Mouse (Mus musculus) hindbrain, embryonic 13.5 days (tissue): ENCODE results near the gene Gm10228. TPM values are rescaled to one million over a fixed set of nuclear protein-coding genes. Genes with fewer than 3 reads are reported as not detected.
"Not testable (repeated sequence)": the region's sequence is repeated elsewhere in the genome, so short reads cannot be mapped to it uniquely, and the experiment has no call there.

ENCODE experiments used
- ATAC-seq: fragments of 200-750 bp; cut with Nextera tagmentation; 2 replicates; pipeline ENCODE4 v1.8.0; 2017; ENCODE audit warnings: moderate TSS enrichment; ENCODE audit not compliant: low FRiP score
- H3K27ac ChIP-seq: fragments of 300-500 bp; sonication (generic); 2 replicates; pipeline ENCODE4 v1.5.1; 2015; ENCODE audit warnings: inconsistent platforms, mild to moderate bottlenecking, moderate library complexity
- H3K27me3 ChIP-seq: fragments of 300-500 bp; sonication (generic); 2 replicates; pipeline ENCODE4 v1.6.1; 2015; ENCODE audit warnings: mild to moderate bottlenecking, inconsistent platforms
- H3K36me3 ChIP-seq: fragments of 300-500 bp; sonication (generic); 2 replicates; pipeline ENCODE4 v1.6.1; 2015; ENCODE audit warnings: mild to moderate bottlenecking, inconsistent platforms
- H3K4me1 ChIP-seq: fragments of 300-500 bp; sonication (generic); replicated peaks from 2 replicates; pipeline ENCODE4 v1.6.1; 2015; ENCODE audit warnings: inconsistent platforms
- H3K4me2 ChIP-seq: fragments of 300-500 bp; sonication (generic); 2 replicates; pipeline ENCODE4 v1.6.1; 2015; ENCODE audit warnings: inconsistent platforms, mild to moderate bottlenecking, moderate library complexity
- H3K4me3 ChIP-seq: fragments of 300-500 bp; sonication (generic); 2 replicates; pipeline ENCODE4 v1.5.1; 2015; ENCODE audit warnings: mild to moderate bottlenecking, inconsistent platforms
- H3K9ac ChIP-seq: fragments of 300-500 bp; sonication (generic); 2 replicates; pipeline ENCODE4 v1.6.1; 2015; ENCODE audit warnings: mild to moderate bottlenecking, inconsistent platforms
- H3K9me3 ChIP-seq: fragments of 300-500 bp; sonication (generic); 2 replicates; pipeline ENCODE4 v1.6.1; 2016; ENCODE audit warnings: inconsistent platforms
- WGBS: fragments of 180-500 bp; shearing (Covaris S2); methylation state at CpG from one replicate; pipeline ENCODE4 v1.1.7; 2015; 5-methylcytosine and 5-hydroxymethylcytosine counted together
- polyA plus RNA-seq: library from polyadenylated mRNA; unstranded; fragments of >200 nt; fragmentation: Nextera tagmentation; extraction: Ambion mirVana; gene quantifications from 2 replicates; pipeline ENCODE4 v1.2.1, GENCODE M21; 2015

The Gm10228 gene
- not detected in 2 replicates for polyA plus RNA-seq

DNA sequence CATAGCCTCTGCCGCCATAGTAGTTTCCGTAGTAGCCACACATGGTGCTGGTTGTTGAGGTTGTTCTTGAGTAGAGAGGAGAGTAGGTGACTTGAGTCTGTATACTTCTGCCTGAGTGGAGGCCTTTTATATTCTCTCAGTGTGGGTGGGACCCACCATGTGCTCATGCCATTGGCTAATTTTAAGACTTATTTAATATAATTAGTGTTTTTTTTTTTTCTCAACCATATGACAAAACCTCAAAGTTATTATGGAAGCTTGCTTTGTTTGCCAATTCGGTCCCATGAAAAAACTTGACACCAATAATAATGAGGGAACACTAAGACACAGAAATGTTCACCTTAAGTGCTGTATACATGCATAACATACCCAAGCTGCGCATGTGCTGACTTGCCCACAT is at the start of gene Gm10228:
Gm10228 (minus strand) TSS at position 101 of the 400 bp plus-strand sequence.
- H3K4me3 ChIP-seq, H3K9ac ChIP-seq, H3K36me3 ChIP-seq, H3K9me3 ChIP-seq, H3K27me3 ChIP-seq, H3K4me1 ChIP-seq, H3K4me2 ChIP-seq, ATAC-seq, H3K27ac ChIP-seq: not testable (repeated sequence)
- 97% methylated on average over 2 of the region's 4 CpGs for WGBS

DNA sequence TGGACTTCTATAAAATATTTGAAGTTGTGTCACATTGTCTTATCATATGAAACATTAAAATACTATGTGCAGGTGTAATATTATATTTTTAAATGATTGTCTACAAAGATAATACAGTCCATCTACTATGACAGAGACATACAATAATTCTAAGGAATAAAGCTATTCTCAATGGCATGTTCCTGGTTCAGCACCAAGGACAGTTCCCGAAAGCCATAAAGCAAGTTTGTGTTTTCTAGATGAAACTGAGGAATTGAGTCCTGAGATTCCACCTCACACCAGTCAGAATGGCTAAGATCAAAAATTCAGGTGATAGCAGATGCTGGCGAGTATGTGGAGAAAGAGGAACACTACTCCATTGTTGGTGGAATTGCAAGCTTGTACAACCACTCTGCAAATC is 29.8 kb upstream of the Gm10228 start:
- 73% methylated on average over 2 of the region's 2 CpGs for WGBS
- not testable (repeated sequence) for ATAC-seq

DNA sequence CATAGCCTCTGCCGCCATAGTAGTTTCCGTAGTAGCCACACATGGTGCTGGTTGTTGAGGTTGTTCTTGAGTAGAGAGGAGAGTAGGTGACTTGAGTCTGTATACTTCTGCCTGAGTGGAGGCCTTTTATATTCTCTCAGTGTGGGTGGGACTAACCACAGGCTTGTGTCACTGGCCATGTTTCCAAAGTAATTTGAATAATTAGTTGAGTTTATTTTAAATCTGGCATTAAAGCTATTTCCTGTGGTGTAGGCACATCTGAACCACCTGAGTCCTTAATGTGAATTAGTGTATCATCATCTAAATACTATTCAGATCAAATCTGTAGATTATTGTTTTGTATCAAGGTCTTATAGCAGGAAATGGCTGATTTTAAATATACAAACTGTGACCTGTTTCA is 22.6 kb upstream of the Gm10228 start, which contains the start of gene 1110025L11Rik:
1110025L11Rik (minus strand) TSS at position 101 of the 400 bp plus-strand sequence.
- not testable (repeated sequence) for ATAC-seq, H3K9ac ChIP-seq, H3K4me2 ChIP-seq, H3K27ac ChIP-seq, H3K9me3 ChIP-seq, H3K4me3 ChIP-seq, H3K27me3 ChIP-seq, H3K36me3 ChIP-seq, H3K4me1 ChIP-seq
- WGBS = no CpG with 5 or more reads among the region's 2 CpGs

More for the DNA sequence above, 29.8 kb upstream of the Gm10228 start:
- H3K27ac ChIP-seq, H3K4me2 ChIP-seq, H3K36me3 ChIP-seq, H3K27me3 ChIP-seq, H3K4me3 ChIP-seq, H3K4me1 ChIP-seq, H3K9me3 ChIP-seq, H3K9ac ChIP-seq: not testable (repeated sequence)

DNA sequence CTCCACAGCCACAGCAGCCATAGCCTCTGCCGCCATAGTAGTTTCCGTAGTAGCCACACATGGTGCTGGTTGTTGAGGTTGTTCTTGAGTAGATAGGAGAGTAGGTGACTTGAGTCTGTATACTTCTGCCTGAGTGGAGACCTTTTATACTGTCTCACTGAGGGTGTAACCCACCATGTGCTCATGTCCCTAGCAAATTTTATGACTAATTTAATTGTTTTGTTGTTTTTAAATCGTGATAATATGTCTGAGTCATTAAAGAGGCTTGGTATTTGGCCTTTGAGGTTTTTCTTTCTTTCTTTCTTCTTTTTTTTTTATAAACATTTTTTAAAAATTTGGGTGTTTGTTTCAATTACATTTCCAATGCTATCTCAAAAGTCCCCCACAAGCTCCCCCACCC is 6.5 kb upstream of the Gm10228 start, which contains the start of gene Krtap6-5:
Krtap6-5 (minus strand) TSS at position 101 of the 400 bp plus-strand sequence.
- 92% methylated on average over 3 of the region's 3 CpGs for WGBS
- Histone ChIP-seq H3K4me3 (no peak within 1 kb of the TSS), H3K9me3 (no peaks in the 10 kb centered on the region), H3K36me3 (no peaks in the 10 kb centered on the region), H3K9ac (no peak within 1 kb of the TSS), H3K27ac (no peak within 1 kb of the TSS), H3K4me2 (no peak within 1 kb of the TSS), H3K27me3 (no peaks in the 10 kb centered on the region), H3K4me1 (no peaks in the 10 kb centered on the region)
- no peak for ATAC-seq

DNA sequence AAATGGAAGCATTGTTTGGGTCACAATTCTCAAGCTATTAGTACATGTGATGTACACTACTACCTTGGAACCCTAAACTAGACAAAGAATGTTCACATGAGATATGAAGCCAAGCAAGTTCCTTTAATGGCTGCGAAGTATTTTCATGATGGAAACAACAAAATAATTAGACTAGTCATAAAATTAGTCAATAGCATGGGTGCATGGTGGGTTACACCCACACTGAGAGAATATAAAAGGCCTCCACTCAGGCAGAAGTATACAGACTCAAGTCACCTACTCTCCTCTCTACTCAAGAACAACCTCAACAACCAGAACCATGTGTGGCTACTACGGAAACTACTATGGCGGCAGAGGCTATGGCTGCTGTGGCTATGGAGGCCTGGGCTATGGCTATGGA is 9.9 kb downstream of the Gm10228 start, which contains the start of gene Krtap6-1:
Krtap6-1 (plus strand) TSS at position 301 of the 400 bp plus-strand sequence.
- H3K4me2 ChIP-seq, H3K9ac ChIP-seq, H3K36me3 ChIP-seq, H3K27ac ChIP-seq, H3K9me3 ChIP-seq, H3K27me3 ChIP-seq, H3K4me1 ChIP-seq, ATAC-seq, H3K4me3 ChIP-seq: not testable (repeated sequence)
- 96% methylated on average over 3 of the region's 3 CpGs for WGBS

DNA sequence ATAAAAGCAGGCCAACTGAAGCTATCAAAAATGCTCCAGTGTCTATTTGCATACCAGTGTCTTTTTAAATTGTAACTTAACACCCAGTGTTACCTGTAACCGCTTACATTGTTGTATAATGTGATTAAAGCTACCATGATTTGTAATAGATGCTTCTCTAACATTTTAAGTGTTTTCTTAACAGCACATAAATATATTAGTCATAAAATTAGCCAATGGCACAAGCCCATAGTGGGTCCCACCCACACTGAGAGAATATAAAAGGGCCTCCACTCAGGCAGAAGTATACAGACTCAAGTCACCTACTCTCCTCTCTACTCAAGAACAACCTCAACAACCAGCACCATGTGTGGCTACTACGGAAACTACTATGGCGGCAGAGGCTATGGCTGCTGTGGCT is 26.3 kb downstream of the Gm10228 start, which contains the start of gene Gm10229:
Gm10229 (plus strand) TSS at position 301 of the 400 bp plus-strand sequence.
- ATAC-seq, H3K36me3 ChIP-seq, H3K27ac ChIP-seq, H3K4me1 ChIP-seq, H3K27me3 ChIP-seq, H3K4me2 ChIP-seq, H3K9me3 ChIP-seq, H3K9ac ChIP-seq, H3K4me3 ChIP-seq: not testable (repeated sequence)
- 100% methylated on average over 2 of the region's 3 CpGs for WGBS

DNA sequence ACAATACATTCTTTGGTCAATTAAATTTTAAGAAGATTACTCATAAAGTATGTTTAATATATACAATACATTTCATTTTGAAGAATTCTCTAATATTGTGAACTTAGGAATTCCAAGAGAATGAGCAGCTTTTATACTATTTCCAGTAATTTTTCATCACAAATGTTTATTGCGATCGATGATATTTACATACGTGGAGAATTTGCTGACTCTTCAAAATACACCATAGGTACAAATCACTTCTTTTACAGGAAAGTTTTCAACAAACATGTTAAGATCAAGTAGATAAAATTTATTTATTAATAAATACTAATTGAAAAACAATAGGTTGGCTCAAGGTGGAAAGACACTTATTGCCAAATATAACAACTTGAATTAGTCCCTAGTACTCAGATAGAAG is 27.3 kb downstream of the Gm10228 start:
- WGBS = 98% methylated on average over 3 of the region's 3 CpGs

DNA sequence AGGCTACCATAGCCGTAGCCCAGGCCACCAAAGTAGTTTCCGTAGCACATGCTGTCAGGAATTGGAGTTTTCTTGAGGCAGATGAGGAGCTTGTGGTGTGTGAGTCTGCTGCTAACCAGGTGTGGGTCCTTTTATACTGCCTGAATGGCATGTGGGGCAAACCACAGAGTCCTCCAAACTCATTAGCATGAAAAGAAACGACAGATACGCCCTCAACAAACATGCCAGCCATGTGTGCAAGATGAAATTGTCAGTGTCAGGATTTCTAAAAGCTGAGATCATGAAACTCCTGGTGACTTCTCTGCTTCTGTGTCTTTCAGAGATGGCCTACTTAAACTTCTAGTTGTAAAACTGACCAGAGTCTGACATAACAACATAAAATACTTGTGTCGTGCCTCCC is 30.6 kb downstream of the Gm10228 start, which contains the start of gene Krtap22-2:
Krtap22-2 (minus strand) TSS at position 101 of the 400 bp plus-strand sequence.
- Histone ChIP-seq H3K27ac (no peak within 1 kb of the TSS), H3K9ac (no peak within 1 kb of the TSS), H3K27me3 (no peaks in the 10 kb centered on the region), H3K4me3 (no peak within 1 kb of the TSS), H3K9me3 (no peaks in the 10 kb centered on the region), H3K4me2 (no peak within 1 kb of the TSS), H3K36me3 (no peaks in the 10 kb centered on the region), H3K4me1 (no peaks in the 10 kb centered on the region)
- WGBS = 86% methylated on average over 5 of the region's 5 CpGs
- ATAC-seq = no peak

More for the DNA sequence above, 27.3 kb downstream of the Gm10228 start:
- Histone ChIP-seq H3K36me3 (no peaks in the 10 kb centered on the region), H3K27ac (no peak overlapping the region), H3K9me3 (no peaks in the 10 kb centered on the region), H3K4me3 (no peak overlapping the region), H3K27me3 (no peaks in the 10 kb centered on the region), H3K4me2 (no peak overlapping the region), H3K4me1 (no peaks in the 10 kb centered on the region), H3K9ac (no peak overlapping the region)
- ATAC-seq = no peak

Other genes with a start within 250 kb of the Gm10228 start
- not detected in 2 replicates for gene Gm20741, start 229.3 kb downstream of the Gm10228 start, polyA plus RNA-seq
- not detected in 2 replicates for gene Krtap15, start 221.3 kb downstream of the Gm10228 start, polyA plus RNA-seq
- gene Krtap14, start 215.3 kb downstream of the Gm10228 start, polyA plus RNA-seq = not detected in 2 replicates
- not detected in 2 replicates for gene Krtap19-1, start 172.1 kb downstream of the Gm10228 start, polyA plus RNA-seq
- not detected in 2 replicates for gene Krtap19-2, start 167.2 kb downstream of the Gm10228 start, polyA plus RNA-seq
- gene Krtap19-3, start 163.4 kb downstream of the Gm10228 start, polyA plus RNA-seq = not detected in 2 replicates
- gene Krtap19-4, start 156.4 kb downstream of the Gm10228 start, polyA plus RNA-seq = not detected in 2 replicates
- not detected in 2 replicates for gene Krtap19-5, start 145.0 kb downstream of the Gm10228 start, polyA plus RNA-seq
- not detected in 2 replicates for gene Krtap19-9b, start 109.2 kb downstream of the Gm10228 start, polyA plus RNA-seq
- not detected in 2 replicates for gene Krtap16-3, start 78.6 kb downstream of the Gm10228 start, polyA plus RNA-seq
- gene Krtap22-2, start 30.7 kb downstream of the Gm10228 start, polyA plus RNA-seq = not detected in 2 replicates
- not detected in 2 replicates for gene Gm10229, start 26.2 kb downstream of the Gm10228 start, polyA plus RNA-seq
- not detected in 2 replicates for gene Krtap6-1, start 9.8 kb downstream of the Gm10228 start, polyA plus RNA-seq
- gene Krtap6-5, start 6.4 kb upstream of the Gm10228 start, polyA plus RNA-seq = not detected in 2 replicates
- gene 1110025L11Rik, start 22.5 kb upstream of the Gm10228 start, polyA plus RNA-seq = not detected in 2 replicates
- not detected in 2 replicates for gene Krtap6-3, start 42.5 kb upstream of the Gm10228 start, polyA plus RNA-seq
- gene Gm6358, start 99.4 kb upstream of the Gm10228 start, polyA plus RNA-seq = not detected in 2 replicates
- gene Gm10061, start 109.6 kb upstream of the Gm10228 start, polyA plus RNA-seq = not detected in 2 replicates
- gene Gm9789, start 116.5 kb upstream of the Gm10228 start, polyA plus RNA-seq = not detected in 2 replicates
- gene Gm7735, start 128.0 kb upstream of the Gm10228 start, polyA plus RNA-seq = not detected in 2 replicates
- not detected in 2 replicates for gene 1110057P08Rik, start 133.3 kb upstream of the Gm10228 start, polyA plus RNA-seq
- gene Krtap20-2, start 164.4 kb upstream of the Gm10228 start, polyA plus RNA-seq = not detected in 2 replicates